Mouse (Mus musculus): ENCODE measurements around the gene Tmem30a.

DNA sequence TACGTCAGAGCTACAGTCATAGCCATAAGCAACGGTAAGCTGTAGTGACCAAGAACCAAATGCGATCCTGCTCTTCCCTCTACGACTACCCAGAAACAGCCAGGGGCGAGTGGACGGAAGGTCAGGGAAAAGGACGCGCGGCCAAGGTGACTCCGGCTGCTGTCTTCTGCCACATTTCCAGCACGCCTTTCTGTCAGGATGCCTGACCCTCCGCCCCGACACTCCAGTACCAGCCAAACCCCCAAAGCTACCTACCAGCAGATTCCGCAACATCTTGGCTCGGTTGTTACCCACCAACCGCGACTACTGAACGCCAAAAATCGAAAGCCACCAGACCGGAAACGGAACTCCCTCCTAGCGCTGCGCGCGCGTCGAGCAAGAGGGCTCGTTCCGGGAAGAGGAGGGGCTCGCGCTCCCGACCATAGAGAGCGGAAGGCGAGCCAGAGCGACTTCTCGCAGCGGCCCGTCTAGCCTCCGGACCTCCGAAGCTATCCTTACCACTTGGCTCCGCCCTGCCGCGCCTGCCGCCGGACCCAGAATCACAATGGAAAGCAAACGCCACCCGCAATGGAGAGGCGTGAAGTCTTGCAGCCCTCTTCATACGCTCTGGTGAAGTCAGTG lies 33.8 kb downstream of the Tmem30a start, which contains the start of gene Cox7a2:
- TF ChIP-seq CTCF (IDR thresholded peaks at IDR 0.05; ENCODE audit: low read depth) (no peak), EP300 (IDR thresholded peaks at IDR 0.05; ENCODE audit: low read depth) (no peak)
